In genomic region chr19:4383306-4383705, GRCm38 (mm10) we compare ENCODE assay signal across 23 mouse cellular contexts. TPM values are rescaled to one million over a fixed set of nuclear protein-coding genes. Genes with fewer than 3 reads are reported as not detected.
DNase-seq lines count a peak whose midpoint lies in the region; ATAC-seq and TF ChIP-seq lines count a peak whose summit lies in the region.
"Had no signal": no experiment of that assay in that cellular context is flagged by ENCODE, and none has a peak within 500 bp of the region (broad histone marks: within the 10 kb centered on the region; RNA-seq: fewer than 3 reads in every experiment).

No protein-coding gene starts in this region.

- DNase-seq in adrenal gland, adult 2 months, result peak; percentile 23
- DNase-seq in adrenal gland, adult 18-20 months (ENCODE audit: low spot score in 2 of 2), result no peak
- DNase-seq in liver, embryonic 14.5 days (ENCODE audit: low read depth in 3 of 3, low spot score in 3 of 3), result peak in 1 of 3 experiments; percentile 9
- DNase-seq in midbrain, embryonic 11.5 days (ENCODE audit: low spot score, missing footprints), result peak; percentile 54
- DNase-seq: B cell, adult 2 months; cerebellum, adult 18-20 months; embryo, embryonic 11 days; gastrocnemius, adult 2 months; gastrocnemius, postnatal 25 days; heart, postnatal 4 days had no signal

- no peaks in the 10 kb centered on the region for H3K4me1 ChIP-seq in intestine, embryonic 15.5 days (replicated peaks)
- H3K4me1 ChIP-seq in intestine, embryonic 16.5 days (ENCODE audit: control insufficient read depth, insufficient read depth, low read length), result no peaks in the 10 kb centered on the region; the same call in 1 of the 2 replicates
- H3K4me1 ChIP-seq in liver, embryonic 14.5 days (replicated peaks; ENCODE audit: control insufficient read depth in 2 of 2, insufficient read depth in 2 of 2, low read length in 1 of 2), result no peaks in the 10 kb centered on the region
- peaks cover 6% of the 10 kb centered on the region for H3K4me1 ChIP-seq in liver, embryonic 12.5 days
- H3K4me1 ChIP-seq in midbrain, embryonic 11.5 days (ENCODE audit: control insufficient read depth, insufficient read depth, low read length), result no peaks in the 10 kb centered on the region
- H3K4me1 ChIP-seq in midbrain, embryonic 16.5 days (ENCODE audit: control insufficient read depth, insufficient read depth, low read length), result no peaks in the 10 kb centered on the region; the same call in 1 of the 2 replicates
- H3K4me1 ChIP-seq: embryonic facial prominence, embryonic 15.5 days; forebrain, embryonic 10.5 days had no signal

- H3K27me3 ChIP-seq in intestine, embryonic 15.5 days (replicated peaks), result no peaks in the 10 kb centered on the region
- no peaks in the 10 kb centered on the region for H3K27me3 ChIP-seq in intestine, embryonic 16.5 days (replicated peaks; ENCODE audit: control insufficient read depth, insufficient read depth, low read length)
- no peaks in the 10 kb centered on the region for H3K27me3 ChIP-seq in liver, embryonic 14.5 days (ENCODE audit: control insufficient read depth, insufficient read depth, low read length)
- H3K27me3 ChIP-seq in liver, embryonic 12.5 days (replicated peaks), result no peaks in the 10 kb centered on the region
- no peaks in the 10 kb centered on the region for H3K27me3 ChIP-seq in midbrain, embryonic 11.5 days (ENCODE audit: control insufficient read depth, insufficient read depth, low read length)
- H3K27me3 ChIP-seq in midbrain, embryonic 16.5 days (ENCODE audit: control insufficient read depth, insufficient read depth, low read depth, low read length), result no peaks in the 10 kb centered on the region
- H3K27me3 ChIP-seq: embryonic facial prominence, embryonic 15.5 days; heart, embryonic 13.5 days; hindbrain, embryonic 12.5 days had no signal

- 0 out of 2 replicates have a peak, but pooled peaks cover 1% of the 10 kb centered on the region for H3K36me3 ChIP-seq in intestine, embryonic 15.5 days
- no peaks in the 10 kb centered on the region for H3K36me3 ChIP-seq in intestine, embryonic 16.5 days (ENCODE audit: control insufficient read depth, insufficient read depth, low read length)
- H3K36me3 ChIP-seq in liver, embryonic 14.5 days (replicated peaks; ENCODE audit: control insufficient read depth, insufficient read depth, low read depth), result peaks cover 11% of the 10 kb centered on the region
- H3K36me3 ChIP-seq in liver, embryonic 12.5 days, result peaks cover 65% of the 10 kb centered on the region
- no peaks in the 10 kb centered on the region for H3K36me3 ChIP-seq in midbrain, embryonic 11.5 days (ENCODE audit: control insufficient read depth, insufficient read depth, low read length)
- H3K36me3 ChIP-seq in midbrain, embryonic 16.5 days (ENCODE audit: control insufficient read depth, insufficient read depth, low read length), result no peaks in the 10 kb centered on the region

- ATAC-seq in intestine, embryonic 15.5 days, result 0 out of 2 replicates have a peak, but pooled peaks have one; percentile 36
- ATAC-seq in intestine, embryonic 16.5 days, result no peak
- no peak for ATAC-seq in liver, embryonic 14.5 days (ENCODE audit: insufficient read depth)
- no peak for ATAC-seq in liver, embryonic 12.5 days
- no peak for ATAC-seq in midbrain, embryonic 11.5 days (ENCODE audit: low FRiP score)
- ATAC-seq in midbrain, embryonic 16.5 days, result no peak
- ATAC-seq: CD4-positive, CD25-positive, alpha-beta regulatory T cell, adult 4 months; forebrain, embryonic 14.5 days; hindbrain, embryonic 16.5 days had no signal

- no peaks in the 10 kb centered on the region for H3K9me3 ChIP-seq in intestine, embryonic 15.5 days
- no peaks in the 10 kb centered on the region for H3K9me3 ChIP-seq in intestine, embryonic 16.5 days (ENCODE audit: control insufficient read depth, low read length)
- no peaks in the 10 kb centered on the region for H3K9me3 ChIP-seq in liver, embryonic 14.5 days (ENCODE audit: control insufficient read depth, low read length)
- H3K9me3 ChIP-seq in liver, embryonic 12.5 days (replicated peaks), result no peaks in the 10 kb centered on the region
- H3K9me3 ChIP-seq in midbrain, embryonic 11.5 days (ENCODE audit: control insufficient read depth, low read length), result no peaks in the 10 kb centered on the region
- no peaks in the 10 kb centered on the region for H3K9me3 ChIP-seq in midbrain, embryonic 16.5 days (replicated peaks; ENCODE audit: control insufficient read depth, low read length, poor library complexity, severe bottlenecking)
- H3K9me3 ChIP-seq: embryonic facial prominence, embryonic 15.5 days; forebrain, embryonic 10.5 days; G1E; heart, embryonic 13.5 days; hindbrain, embryonic 12.5 days had no signal

- TF ChIP-seq EP300 in liver, embryonic 14.5 days (IDR thresholded peaks at IDR 0.05; ENCODE audit: low read depth), result no peak

- no peak overlapping the region for H3K4me3 ChIP-seq in intestine, embryonic 15.5 days (replicated peaks)
- H3K4me3 ChIP-seq in intestine, embryonic 16.5 days (ENCODE audit: low read length), result no peak overlapping the region
- no peak overlapping the region for H3K4me3 ChIP-seq in liver, embryonic 14.5 days (ENCODE audit: insufficient read depth in 1 of 2, low read depth in 2 of 2, low read length in 2 of 2)
- H3K4me3 ChIP-seq in liver, embryonic 12.5 days, result no peak overlapping the region
- no peak overlapping the region for H3K4me3 ChIP-seq in midbrain, embryonic 11.5 days (ENCODE audit: low read depth, low read length)
- H3K4me3 ChIP-seq in midbrain, embryonic 16.5 days (ENCODE audit: low read depth, low read length), result no peak overlapping the region
- H3K4me3 ChIP-seq: embryonic facial prominence, embryonic 15.5 days; erythroblast, embryonic 14.5 days; forebrain, embryonic 10.5 days; gastrocnemius, adult 2 months; heart, embryonic 13.5 days; hindbrain, embryonic 12.5 days had no signal

- H3K27ac ChIP-seq in intestine, embryonic 15.5 days, result no peak overlapping the region
- H3K27ac ChIP-seq in intestine, embryonic 16.5 days (ENCODE audit: low read length), result no peak overlapping the region
- no peak overlapping the region for H3K27ac ChIP-seq in liver, embryonic 14.5 days
- H3K27ac ChIP-seq in liver, embryonic 12.5 days, result no peak overlapping the region
- no peak overlapping the region for H3K27ac ChIP-seq in midbrain, embryonic 11.5 days (ENCODE audit: low read depth, low read length)
- H3K27ac ChIP-seq in midbrain, embryonic 16.5 days (ENCODE audit: low read length), result no peak overlapping the region
- H3K27ac ChIP-seq: embryonic facial prominence, embryonic 15.5 days; forebrain, embryonic 10.5 days; gastrocnemius, adult 2 months; heart, embryonic 13.5 days; hindbrain, embryonic 12.5 days had no signal

- no peak overlapping the region for H3K4me2 ChIP-seq in intestine, embryonic 15.5 days (replicated peaks)
- no peak overlapping the region for H3K4me2 ChIP-seq in intestine, embryonic 16.5 days (ENCODE audit: low read depth, low read length)
- H3K4me2 ChIP-seq in liver, embryonic 14.5 days (ENCODE audit: low read depth), result no peak overlapping the region
- H3K4me2 ChIP-seq in liver, embryonic 12.5 days, result no peak overlapping the region
- H3K4me2 ChIP-seq in midbrain, embryonic 11.5 days, result no peak overlapping the region
- H3K4me2 ChIP-seq in midbrain, embryonic 16.5 days (ENCODE audit: low read length), result no peak overlapping the region
- H3K4me2 ChIP-seq: embryonic facial prominence, embryonic 15.5 days; heart, embryonic 13.5 days; hindbrain, embryonic 12.5 days had no signal

- TF ChIP-seq CTCF in liver, embryonic 14.5 days (IDR thresholded peaks at IDR 0.05; ENCODE audit: low read depth), result 0 out of 2 replicates have a peak, but pooled peaks have one; percentile 5

- H3K9ac ChIP-seq in intestine, embryonic 15.5 days, result no peak overlapping the region
- H3K9ac ChIP-seq in intestine, embryonic 16.5 days (ENCODE audit: low read depth, low read length), result no peak overlapping the region
- H3K9ac ChIP-seq in liver, embryonic 14.5 days (replicated peaks), result no peak overlapping the region
- no peak overlapping the region for H3K9ac ChIP-seq in liver, embryonic 12.5 days
- H3K9ac ChIP-seq in midbrain, embryonic 11.5 days (ENCODE audit: low read length), result no peak overlapping the region
- no peak overlapping the region for H3K9ac ChIP-seq in midbrain, embryonic 16.5 days (ENCODE audit: low read depth, low read length)
- H3K9ac ChIP-seq: embryonic facial prominence, embryonic 15.5 days; heart, embryonic 13.5 days; hindbrain, embryonic 12.5 days had no signal

RNA-seq across cellular contexts. Expression of gene Kdm2a, which starts 14.8 kb away (rescaled TPM):
- total RNA-seq in adrenal gland, adult 2 months (2021), result 100 to 1,000 TPM in 1 of 2 experiments, 10 to 100 TPM in 1; 81.7 to 155 TPM
- 66.3 and 78.0 TPM in 2 replicates for polyA plus RNA-seq in adrenal gland, adult 2 months (2012; rRNA removed)
- total RNA-seq in adrenal gland, adult 18-20 months (2021), result 100 to 1,000 TPM; 108 to 132 TPM
- 37.5 and 38.9 TPM in 2 replicates for polyA plus RNA-seq in intestine, embryonic 15.5 days (2015; fragmentation: Nextera tagmentation; extraction: Ambion mirVana)
- 31.4 and 34.8 TPM in 2 replicates for polyA plus RNA-seq in intestine, embryonic 16.5 days (2015; fragmentation: Nextera tagmentation; extraction: Ambion mirVana)
- 18.9 and 19.0 TPM in 2 replicates for polyA plus RNA-seq in liver, embryonic 14.5 days (2012; rRNA removed)
- polyA plus RNA-seq in liver, embryonic 14.5 days (2014; fragmentation: Nextera tagmentation; extraction: Ambion mirVana), result 12.4 and 13.4 TPM in 2 replicates
- 25.4 and 28.1 TPM in 2 replicates for polyA plus RNA-seq in liver, embryonic 12.5 days (2016; fragmentation: Nextera tagmentation; extraction: Ambion mirVana)
- 34.9 and 42.0 TPM in 2 replicates for polyA plus RNA-seq in midbrain, embryonic 11.5 days (2014; fragmentation: Nextera tagmentation; extraction: Ambion mirVana)
- 32.1 and 33.8 TPM in 2 replicates for polyA plus RNA-seq in midbrain, embryonic 16.5 days (2015; fragmentation: Nextera tagmentation; extraction: Ambion mirVana)

RNA-seq across cellular contexts. Expression of gene Rhod, which starts 55.9 kb away (rescaled TPM):
- 10 to 100 TPM; 25.7 to 36.4 TPM for total RNA-seq in adrenal gland, adult 2 months (2021)
- polyA plus RNA-seq in adrenal gland, adult 2 months (2012; rRNA removed), result 35.2 and 39.5 TPM in 2 replicates
- total RNA-seq in adrenal gland, adult 18-20 months (2021), result 10 to 100 TPM; 19.1 to 25.8 TPM
- polyA plus RNA-seq in intestine, embryonic 15.5 days (2015; fragmentation: Nextera tagmentation; extraction: Ambion mirVana), result 20.0 and 21.6 TPM in 2 replicates
- polyA plus RNA-seq in intestine, embryonic 16.5 days (2015; fragmentation: Nextera tagmentation; extraction: Ambion mirVana), result 24.1 and 28.2 TPM in 2 replicates
- 3.8 and 5.3 TPM in 2 replicates for polyA plus RNA-seq in liver, embryonic 14.5 days (2012; rRNA removed)
- polyA plus RNA-seq in liver, embryonic 14.5 days (2014; fragmentation: Nextera tagmentation; extraction: Ambion mirVana), result 6.2 and 6.4 TPM in 2 replicates
- polyA plus RNA-seq in liver, embryonic 12.5 days (2016; fragmentation: Nextera tagmentation; extraction: Ambion mirVana), result 7.8 and 8.1 TPM in 2 replicates
- polyA plus RNA-seq in midbrain, embryonic 11.5 days (2014; fragmentation: Nextera tagmentation; extraction: Ambion mirVana), result 10.9 and 11.1 TPM in 2 replicates
- 3.8 and 3.9 TPM in 2 replicates for polyA plus RNA-seq in midbrain, embryonic 16.5 days (2015; fragmentation: Nextera tagmentation; extraction: Ambion mirVana)
- polyA plus RNA-seq: erythroblast, embryonic 14.5 days had no signal

Comparison
In these comparisons a context has a peak if more than half of its experiments do, and no peak if none do; other contexts are left out.
1. DNase-seq: peak in adrenal gland, adult 2 months (single experiment) and midbrain, embryonic 11.5 days (single experiment); none in adrenal gland, adult 18-20 months (0 of 2).